Mouse (Mus musculus) lung, adult 2 months (tissue): ENCODE results near the gene Bcl3.

Source experiments
- CTCF ChIP-seq: fragments of 200-500 bp; IDR thresholded peaks from 2 replicates; pipeline ENCODE4 v1.5.1; 2011; ENCODE audit warnings: mild to moderate bottlenecking, low read length, control low read depth; ENCODE audit not compliant: insufficient read depth
- POLR2A ChIP-seq: fragments of 200-500 bp; IDR thresholded peaks from 2 replicates; pipeline ENCODE4 v1.6.1; 2011; ENCODE audit warnings: low read depth, mild to moderate bottlenecking, control low read depth, low read length, borderline replicate concordance; ENCODE audit errors: extremely low read depth

GRCm38 (mm10) chr7:19764581-19764980, 58.0 kb downstream of the Bcl3 start:
- TF ChIP-seq POLR2A (no peak), CTCF (no peak)
